Mouse (Mus musculus) cerebellum, postnatal 10 days (tissue): Measurements from ENCODE around the gene Sgpp1.
"Not testable (repeated sequence)": the region's sequence is repeated elsewhere in the genome, so short reads cannot be mapped to it uniquely, and the experiment has no call there.

Source experiments
- DNase-seq, 2 experiments: peaks; one replicate each; pipeline ENCODE4 v3.0.0; 2021; ENCODE audit warnings: mixed read lengths in 2 of 2

Sgpp1 gene

GRCm38 (mm10) chr12:75684026-75684425, 51.5 kb downstream of the Sgpp1 start:
- DNase-seq, result not testable (repeated sequence)

GRCm38 (mm10) chr12:75683598-75683997, 51.9 kb downstream of the Sgpp1 start:
- DNase-seq, result no peak

GRCm38 (mm10) chr12:75682842-75683241, 52.7 kb downstream of the Sgpp1 start:
- no peak for DNase-seq

- DNase-seq, result no peak
Observed at GRCm38 (mm10) chr12:75681101-75681500, 54.4 kb downstream of the Sgpp1 start.

- DNase-seq, result no peak
Observed at GRCm38 (mm10) chr12:75678393-75678792, 57.1 kb downstream of the Sgpp1 start.

GRCm38 (mm10) chr12:75672630-75673029, 62.9 kb downstream of the Sgpp1 start:
- DNase-seq, result no peak

- DNase-seq, result peak; percentile 18
Observed at GRCm38 (mm10) chr12:75671759-75672315, 63.7 kb downstream of the Sgpp1 start.

GRCm38 (mm10) chr12:75670611-75671010, 64.9 kb downstream of the Sgpp1 start:
- DNase-seq, result peak; percentile 47 to 61

GRCm38 (mm10) chr12:75669258-75670106, 66.0 kb downstream of the Sgpp1 start, which contains the start of gene Wdr89:
Gene Wdr89 (minus strand): TSS chr12:75669537.
- peak; percentile 99 for DNase-seq

- DNase-seq, result no peak
Observed at GRCm38 (mm10) chr12:75668916-75669257, 66.6 kb downstream of the Sgpp1 start.

GRCm38 (mm10) chr12:75668221-75668620, 67.3 kb downstream of the Sgpp1 start:
- no peak for DNase-seq

GRCm38 (mm10) chr12:75666939-75667338, 68.6 kb downstream of the Sgpp1 start:
- DNase-seq, result no peak

GRCm38 (mm10) chr12:75664516-75664810, 71.1 kb downstream of the Sgpp1 start:
- DNase-seq, result no peak
